Mouse (Mus musculus): ENCODE measurements at regions not wholly inside any gene's neighbourhood (a gene's known extent, or its start where the extent isn't known, plus 50 kb on each side); places are given as distances from the start of the nearest gene placed in this dataset.

DNA sequence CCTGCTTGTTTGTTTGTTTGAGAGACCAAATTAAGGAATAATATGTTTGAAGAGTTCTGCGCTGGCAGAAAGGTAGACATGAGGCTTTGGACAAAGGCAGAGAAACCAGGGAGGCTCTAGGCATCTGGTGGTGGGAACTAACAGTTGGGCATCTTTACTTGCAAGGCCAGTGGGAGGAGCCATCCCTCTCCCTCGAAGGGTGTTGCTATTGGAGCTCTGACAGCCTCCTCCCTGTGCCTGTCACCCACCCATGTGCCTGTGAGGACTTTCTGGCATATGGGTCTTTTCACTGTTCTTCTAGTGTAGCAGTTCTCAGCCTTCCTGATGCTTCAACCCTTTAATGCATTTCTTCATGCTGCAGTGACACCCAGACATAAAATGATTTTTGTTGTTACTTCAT, 206.7 kb upstream of the Prok2 start:
- DNase-seq: no peak

DNA sequence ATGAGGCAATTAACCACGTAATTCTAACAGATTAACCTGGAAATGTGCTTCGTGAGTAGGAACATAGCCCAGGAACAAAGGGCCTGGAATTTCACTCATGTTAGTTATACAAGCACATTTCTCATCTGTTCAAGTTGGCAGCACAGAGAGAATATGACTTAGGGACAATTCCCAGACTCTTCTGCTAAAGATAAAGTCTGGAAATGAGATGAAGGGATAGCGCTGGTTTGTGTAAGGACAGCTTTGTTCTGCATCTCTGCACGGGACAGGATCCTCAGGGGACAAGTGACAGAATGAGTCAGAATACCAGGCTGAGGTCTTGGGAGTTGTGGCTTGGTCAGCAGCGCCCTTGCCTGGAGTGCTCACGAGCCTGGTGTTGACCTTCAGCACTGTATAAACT, 206.2 kb upstream of the Prok2 start:
- DNase-seq: no peak

DNA sequence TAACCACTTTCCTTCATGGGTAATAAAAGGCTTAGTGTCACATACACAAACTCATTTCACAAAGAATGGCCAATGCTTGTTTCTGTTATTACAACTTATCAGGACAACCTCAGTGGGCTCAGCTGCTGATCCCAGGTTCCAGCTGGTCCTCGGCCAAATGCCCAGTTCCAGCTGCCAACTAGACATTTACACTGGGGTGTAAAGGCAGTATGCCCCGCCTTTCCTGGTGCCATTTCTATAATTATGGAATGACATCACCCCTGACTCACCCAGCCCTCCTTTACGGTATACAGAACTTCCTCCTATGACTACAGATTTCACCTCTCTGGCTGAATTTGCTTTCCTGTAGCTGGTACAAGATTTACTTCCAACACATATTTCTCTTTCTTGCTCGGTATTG, 205.4 kb upstream of the Prok2 start:
- DNase-seq: no peak

DNA sequence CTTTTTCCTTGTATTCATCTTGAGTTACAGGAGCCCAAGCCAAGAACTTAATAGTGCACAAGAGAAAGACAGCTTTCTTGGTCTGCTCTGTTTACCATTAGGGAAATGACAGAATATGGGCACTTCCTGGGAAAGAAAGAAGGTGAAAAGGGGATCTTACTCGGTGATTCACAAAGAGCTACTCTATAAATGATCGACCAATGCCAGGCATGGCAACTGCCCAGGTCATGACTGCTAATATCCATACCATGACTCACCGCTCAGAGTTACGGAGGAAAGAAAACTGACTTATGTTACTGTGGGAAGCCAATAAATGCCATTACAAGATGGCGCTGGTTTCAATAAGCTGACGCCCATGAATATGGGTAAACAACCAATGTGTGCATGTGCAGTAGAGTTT, 204.1 kb upstream of the Prok2 start:
- DNase-seq: no peak

DNA sequence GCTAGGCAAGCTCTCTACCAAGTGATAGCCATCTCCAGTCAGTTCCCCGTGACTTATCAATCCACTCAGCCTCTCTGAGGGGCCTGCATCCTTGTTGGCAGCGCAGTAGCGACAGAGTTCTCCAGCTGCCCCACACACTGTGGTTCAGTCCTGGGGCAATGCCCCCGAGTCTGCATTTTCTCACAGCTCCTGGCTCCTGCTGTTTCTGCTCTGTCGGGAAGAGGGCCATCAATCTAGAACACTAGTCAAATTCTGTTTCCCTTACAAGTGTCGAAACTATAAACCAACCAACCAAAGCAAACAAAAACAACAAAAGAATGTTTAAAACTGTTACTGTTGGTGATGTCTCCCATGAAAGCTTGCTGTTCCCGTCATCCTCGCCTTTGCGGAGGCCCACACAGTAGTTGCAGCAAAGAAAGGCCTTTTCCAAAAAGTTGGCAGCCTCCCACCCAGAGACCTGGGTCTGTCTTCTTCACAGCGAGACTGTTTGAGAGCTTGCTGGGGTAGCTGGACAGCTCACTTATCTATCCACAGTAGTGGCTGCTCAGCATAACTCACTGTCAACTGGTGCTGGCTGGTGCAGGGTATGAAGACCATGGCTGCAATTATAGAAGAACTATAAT, 201.9 kb upstream of the Prok2 start:
- no peak for DNase-seq

DNA sequence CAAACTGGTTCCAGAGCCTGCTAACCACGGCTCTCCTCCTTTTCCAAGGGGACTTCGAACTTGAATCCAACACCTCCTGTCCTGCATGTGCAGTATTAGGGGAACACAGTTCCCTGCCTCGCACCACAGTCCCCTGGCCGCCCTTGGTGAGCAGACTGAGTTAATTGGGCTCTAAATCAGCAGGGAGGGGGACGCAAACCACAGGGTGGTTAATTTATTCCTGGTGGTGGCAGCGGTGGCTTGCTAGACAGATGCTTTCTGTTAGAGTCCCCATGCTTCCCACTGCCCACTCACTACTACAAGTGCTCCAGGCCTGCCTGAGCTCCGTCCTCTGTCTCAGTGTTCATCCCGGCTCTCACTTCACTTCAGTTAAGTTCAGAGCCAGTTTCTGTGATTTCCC, 198.0 kb upstream of the Prok2 start:
- no peak for DNase-seq

DNA sequence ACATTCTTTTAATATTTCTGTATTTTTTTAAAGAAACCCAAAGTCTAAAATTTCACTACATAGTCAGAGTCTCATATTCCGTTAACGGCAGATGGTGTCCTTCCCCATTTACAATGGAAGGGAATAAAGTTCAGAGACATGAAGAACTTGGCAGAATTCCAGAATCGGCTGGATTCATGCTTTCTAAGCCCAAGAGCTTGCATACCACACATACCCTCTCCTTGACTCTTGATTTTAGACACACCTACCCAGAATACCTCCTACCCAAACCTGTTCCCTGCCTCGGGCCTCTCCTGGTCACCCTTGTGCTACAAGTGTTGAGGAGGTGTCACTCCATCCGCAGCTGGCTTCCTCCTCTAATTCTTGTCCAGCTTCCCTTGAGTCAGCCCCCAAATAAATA, 195.8 kb upstream of the Prok2 start:
- no peak for DNase-seq

DNA sequence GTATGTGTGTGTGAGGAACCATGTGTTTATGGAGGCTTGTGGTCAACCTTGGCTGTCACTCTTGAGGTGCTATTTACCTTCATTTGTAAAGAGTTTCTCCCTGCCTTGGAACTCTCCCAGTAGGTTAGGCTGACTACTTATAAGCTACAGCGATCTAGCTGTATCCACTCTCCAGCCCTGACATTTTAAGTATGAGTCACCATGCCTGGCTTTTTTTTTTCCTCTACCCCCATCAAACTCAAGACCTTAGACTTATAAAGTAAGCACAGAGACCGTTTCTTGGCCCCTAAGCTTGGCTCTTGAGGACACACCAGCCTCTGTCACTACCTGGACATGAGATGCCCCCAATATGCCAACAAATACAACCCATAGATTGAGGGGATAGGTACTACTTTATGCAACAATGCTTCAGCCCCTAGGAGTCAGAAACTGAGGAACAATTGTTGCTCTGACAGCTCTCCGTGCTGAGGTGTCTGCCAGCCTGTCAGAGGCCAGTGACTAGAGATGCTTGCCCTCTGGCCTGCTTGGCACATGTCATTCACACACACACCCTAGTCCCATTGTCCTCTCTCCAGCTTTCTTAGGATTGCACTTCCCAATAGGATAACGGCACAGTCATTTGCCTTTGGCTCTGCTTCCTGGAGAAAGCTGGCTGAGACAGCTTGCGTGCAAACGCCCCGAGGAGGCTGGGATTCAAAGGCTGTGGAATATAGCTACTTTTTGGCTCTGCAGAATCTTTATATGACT, 193.8 kb upstream of the Prok2 start:
- no peak for DNase-seq

DNA sequence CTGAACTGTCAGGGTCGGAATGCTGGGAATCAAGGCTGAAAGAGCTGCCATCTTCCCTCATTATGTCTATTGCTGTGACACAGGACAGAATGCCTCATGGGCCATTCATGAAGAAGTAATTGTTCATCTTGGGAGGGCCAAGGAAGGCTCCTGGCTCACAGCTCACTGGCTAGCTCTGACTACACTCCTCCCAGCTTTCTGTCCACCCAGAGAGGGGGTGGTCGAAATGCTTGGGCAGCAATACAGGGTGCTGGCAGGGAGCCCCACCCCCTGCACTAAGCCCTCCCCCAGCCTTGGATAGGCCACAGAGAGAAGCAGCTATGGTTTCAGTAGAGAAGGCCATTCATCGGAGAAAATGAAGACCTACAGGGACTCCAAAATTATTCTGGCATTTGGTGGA, 192.2 kb upstream of the Prok2 start:
- no peak for DNase-seq

DNA sequence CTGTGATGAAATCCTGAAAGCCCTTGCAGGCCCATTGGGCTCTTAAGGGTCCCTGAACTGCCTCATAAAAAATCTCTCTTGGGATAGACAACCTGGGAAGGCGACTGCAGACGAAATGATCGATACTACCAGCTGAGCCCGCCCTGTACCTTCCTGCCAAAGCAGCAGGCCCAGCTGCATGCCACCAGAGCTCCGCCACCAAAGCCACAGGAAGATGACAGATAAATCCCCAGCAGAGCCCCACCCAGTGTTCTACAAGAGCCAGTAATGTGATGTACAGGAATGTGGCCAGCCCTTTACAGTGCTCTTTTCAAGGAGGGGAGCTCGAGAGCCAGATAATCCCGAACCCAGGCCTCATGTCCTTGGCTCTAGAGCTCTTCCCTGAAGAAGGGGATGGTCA, 183.7 kb upstream of the Prok2 start:
- no peak for DNase-seq

DNA sequence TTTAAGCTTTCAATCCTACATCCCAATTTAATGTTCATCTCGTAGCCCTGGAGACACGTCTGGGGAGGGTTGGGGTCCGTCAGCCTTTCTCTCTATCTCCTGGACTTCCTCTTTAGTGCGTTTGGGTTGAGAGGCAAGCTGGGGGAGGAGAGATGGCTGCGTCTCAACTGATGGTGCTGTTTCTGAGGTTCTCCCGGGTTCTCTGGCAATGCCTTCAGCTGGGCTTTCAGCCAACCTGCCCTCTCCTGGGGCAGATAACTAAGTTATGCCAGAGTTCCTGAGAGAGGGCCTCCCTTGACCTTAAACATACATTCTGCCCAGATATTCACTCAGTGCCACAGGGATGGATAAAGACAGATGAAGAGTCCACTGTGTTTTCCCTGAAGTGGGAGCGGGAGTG, 183.3 kb upstream of the Prok2 start:
- DNase-seq: no peak

DNA sequence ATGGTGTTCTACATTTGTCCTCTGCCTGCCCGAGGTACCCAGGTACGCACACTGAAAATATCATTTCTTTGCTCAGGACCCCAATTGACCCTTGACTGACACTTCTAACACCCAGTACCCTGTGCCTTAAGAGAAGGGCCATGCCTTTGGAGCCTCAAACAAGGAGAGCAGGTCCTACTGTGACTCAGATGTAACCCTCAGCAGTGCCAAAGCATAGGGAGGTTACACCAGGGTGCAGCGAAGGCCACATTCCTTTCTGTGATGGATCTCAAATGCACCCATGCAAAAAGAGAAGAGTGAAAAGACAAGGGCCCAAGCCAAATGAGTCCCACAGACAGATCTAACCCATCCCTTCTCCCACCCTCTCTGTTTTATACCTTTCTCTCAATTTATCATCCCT, 181.9 kb upstream of the Prok2 start:
- DNase-seq: no peak

DNA sequence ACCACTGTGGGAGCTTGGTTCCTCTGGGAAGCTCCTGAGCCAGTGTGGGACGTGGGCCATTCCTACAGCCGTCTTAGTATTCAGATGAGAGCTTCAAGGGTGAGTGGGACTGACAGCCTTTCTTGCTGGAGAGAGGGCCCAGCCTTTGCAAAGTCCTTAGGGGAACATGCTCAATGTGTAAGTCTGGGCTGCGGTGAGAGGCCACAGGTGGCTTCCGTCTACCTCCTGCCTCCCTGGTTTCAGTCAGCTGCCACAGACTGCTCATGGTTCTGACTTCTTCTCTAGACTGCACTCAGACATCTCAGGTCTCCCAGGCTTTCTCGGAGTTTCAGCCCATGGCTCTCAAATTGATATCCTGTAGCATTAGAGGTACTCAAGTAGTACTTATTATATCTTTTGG, 179.0 kb upstream of the Prok2 start:
- no peak for DNase-seq

DNA sequence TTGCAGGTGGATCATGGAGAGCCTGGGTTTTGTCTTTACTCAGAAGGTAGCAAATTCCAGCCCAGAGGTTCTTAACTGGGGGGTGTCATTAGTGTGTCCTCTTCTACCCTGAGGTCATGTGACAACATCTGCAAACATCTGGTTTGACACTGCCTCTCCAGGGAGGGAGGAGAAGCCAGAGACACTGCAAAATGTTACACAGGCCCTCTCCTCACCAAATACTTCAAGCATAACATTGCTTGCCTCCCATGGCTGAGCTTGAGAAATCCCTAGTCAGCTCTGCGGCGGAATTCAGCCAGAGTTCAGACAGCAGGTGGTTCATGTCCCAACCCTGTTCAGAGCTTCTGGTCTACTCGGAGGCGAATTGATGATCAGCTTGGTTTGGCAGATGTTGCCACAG, 178.4 kb upstream of the Prok2 start:
- no peak for DNase-seq

DNA sequence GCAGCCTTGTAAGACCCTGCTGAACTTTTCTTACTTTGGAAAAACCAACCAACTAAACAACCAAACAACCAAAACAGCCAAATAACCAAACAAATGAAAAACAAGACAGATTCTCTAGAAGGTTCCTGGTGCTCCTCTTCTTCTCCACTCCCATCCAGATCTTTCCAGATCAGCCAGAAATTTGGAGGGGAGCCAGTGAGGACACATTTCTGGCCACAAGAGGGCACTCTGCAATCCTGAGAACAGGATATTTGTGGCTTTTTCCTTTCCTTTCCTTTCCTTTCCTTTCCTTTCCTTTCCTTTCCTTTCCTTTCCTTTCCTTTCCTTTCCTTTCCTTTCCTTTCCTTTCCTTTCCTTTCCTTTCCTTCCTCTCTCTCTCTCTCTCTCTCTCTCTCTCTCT, 177.9 kb upstream of the Prok2 start:
- DNase-seq: peak; percentile 77

DNA sequence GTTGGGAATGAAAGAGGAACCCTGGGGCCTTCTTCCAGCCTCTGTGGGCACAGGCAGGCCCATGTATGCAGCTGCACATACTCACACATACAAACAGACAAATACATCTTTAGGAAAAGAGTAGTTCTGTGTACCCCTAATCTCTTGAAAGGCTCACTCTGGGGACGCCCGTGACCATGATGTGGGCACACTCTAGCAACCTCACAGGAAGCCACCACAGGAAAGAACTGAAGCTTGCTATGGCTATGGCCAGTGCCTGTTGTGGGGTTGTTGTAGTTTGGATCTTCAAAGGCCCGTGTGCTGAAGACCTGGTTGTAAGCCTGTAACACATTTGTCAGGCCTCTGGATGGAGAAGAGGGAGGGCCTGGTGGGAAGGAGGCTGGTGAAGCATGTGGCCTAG, 175.4 kb upstream of the Prok2 start:
- DNase-seq: no peak

DNA sequence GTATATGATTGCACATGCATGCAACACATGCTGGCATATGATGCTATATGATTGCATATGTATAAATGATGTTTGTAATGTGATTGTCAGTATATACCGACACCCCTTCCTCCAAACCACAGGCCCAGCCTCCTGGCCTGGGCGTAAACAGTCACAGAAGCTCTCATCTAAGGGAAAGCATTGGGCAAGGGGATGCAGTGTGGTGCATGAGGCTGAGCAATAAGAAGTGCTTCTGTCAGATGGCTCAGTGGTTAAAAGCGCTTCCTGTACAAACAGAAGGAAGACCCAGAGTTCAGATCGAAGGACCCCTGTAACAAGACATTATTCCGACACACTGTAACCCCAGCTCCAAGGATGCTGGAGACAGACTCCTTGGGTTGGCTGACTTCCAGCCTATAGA, 175.0 kb upstream of the Prok2 start:
- DNase-seq: no peak

DNA sequence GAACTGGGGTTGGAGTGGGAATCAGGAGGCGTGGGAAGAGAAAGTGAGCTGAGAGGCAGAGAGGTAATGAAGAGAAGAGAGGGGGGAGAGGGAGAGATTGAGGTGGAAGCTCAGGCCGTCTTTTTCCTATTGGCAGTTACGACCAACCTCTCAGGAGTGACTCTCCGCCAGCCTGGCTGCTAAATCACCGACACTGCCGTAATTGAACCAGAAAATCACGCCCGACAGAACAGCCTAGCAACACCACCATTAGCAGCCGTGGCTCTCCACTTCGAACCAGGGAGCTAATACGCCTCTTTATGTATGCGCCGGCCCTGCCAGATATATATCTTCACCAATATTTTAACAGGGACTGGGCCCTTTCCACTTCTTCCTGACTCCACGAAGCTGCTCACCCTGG, 173.5 kb upstream of the Prok2 start:
- DNase-seq: no peak

DNA sequence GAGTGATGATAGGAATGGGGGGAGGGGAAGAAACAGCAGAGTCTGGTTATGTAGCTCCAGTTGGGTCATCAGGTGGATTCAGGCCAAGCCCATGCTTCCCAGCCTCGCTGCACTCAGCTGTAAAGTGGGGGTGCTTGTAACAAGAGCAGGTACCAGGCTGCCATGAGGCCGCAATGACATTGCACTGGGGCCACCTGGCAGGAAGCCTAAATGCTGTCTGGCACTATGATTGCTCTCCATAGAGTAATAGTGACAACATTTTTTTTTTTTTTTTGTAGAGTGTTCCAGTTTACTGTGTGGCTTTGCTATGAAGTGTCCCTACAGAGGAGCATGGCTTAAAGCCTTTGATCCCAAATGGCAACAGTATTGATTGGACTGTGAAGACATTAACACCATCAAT, 171.9 kb upstream of the Prok2 start:
- DNase-seq: no peak

DNA sequence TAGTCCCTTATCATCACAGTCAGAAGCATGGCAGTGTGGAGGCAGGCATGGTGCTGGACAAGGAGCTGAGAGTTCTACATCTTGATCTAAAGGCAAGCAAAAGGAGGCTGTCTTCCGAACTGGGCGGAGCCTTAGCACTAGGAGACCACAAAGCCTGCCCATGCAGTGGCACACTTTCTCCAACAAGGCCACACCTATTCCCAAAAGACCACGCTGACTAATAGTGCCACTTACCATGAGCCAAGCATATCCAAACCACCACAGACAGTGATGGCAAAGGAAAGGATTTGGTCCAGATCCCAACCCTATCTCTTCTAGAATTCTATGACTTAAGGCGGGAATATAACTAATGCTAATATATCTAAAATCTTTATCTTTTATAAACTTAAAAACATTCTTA, 169.4 kb upstream of the Prok2 start:
- DNase-seq: no peak

DNA sequence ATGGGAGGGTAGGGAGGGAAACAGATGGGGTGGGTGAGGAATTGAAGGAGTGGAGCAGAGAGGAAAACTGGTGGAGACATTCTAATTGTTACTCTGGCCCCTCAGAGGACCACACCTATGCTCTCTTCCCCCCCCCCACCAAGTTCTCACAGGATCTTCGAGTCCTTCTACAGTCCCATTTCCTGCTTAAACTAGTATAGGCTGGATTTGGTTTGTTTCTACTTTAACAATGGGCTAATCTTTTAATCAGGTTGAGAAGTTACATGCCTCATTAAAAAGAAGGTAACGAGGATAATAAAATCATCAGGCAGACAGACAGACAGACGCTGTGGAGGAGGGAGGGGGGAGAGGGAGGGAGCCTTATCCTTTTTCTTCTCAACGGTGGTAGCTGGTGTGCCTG, 167.7 kb upstream of the Prok2 start:
- no peak for DNase-seq

DNA sequence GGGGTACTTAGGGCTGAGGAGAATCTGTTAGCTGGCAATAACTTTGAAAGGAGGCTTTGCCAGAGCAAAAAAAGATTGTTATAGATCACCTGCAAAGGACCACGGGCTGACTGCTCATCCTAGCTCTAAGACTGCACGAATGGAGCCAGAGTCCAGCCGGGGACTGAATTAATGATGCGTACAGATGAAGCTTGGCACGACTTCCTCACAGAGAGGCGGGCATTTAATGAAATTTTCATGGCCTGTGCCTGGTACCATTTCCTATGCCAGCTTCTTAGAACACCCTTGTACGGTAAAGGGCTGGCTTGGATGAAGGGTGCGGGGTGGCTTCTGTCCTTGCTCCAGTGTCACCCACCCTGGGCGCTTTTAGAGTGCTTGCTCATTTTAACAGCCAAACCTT, 166.0 kb upstream of the Prok2 start:
- peak; percentile 13 for DNase-seq

DNA sequence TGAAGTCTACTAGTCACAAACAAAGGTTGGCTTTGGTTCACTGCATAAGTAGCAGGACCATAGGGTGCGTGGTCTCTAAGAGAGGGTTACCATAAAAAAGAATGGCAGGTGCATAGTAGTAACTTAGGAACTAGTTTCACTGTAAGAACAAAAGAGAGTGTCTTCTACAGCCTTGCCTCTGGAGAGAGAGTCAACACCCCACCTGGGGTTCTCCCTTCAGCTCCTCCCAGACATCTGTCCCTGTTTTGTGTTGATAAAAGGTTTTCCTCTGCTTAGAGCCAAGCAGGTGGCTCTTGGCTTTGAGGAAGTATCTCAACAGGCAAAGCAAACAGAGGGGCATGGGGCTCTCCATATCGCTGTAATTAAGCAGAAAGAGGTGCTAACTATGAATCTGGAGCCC, 165.6 kb upstream of the Prok2 start:
- no peak for DNase-seq

DNA sequence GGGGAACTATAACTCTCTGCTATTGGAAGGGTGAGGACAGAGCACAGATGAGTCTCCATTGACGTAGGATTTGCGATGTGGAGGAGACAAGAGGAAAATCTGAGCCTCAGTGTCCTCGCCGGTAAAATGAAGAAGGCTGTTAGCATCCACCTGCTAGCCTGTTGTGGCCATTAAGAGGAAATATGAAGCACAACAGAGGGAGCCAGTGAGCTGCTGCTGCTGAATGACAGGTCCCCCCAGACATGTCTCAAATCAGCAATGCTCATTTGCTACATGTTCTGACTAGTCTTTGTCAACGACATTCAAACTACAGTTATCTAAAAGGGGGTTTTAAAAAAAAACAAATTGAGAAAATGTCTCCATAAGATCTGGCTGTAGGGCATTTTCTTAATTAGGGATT, 164.6 kb upstream of the Prok2 start:
- DNase-seq: no peak

DNA sequence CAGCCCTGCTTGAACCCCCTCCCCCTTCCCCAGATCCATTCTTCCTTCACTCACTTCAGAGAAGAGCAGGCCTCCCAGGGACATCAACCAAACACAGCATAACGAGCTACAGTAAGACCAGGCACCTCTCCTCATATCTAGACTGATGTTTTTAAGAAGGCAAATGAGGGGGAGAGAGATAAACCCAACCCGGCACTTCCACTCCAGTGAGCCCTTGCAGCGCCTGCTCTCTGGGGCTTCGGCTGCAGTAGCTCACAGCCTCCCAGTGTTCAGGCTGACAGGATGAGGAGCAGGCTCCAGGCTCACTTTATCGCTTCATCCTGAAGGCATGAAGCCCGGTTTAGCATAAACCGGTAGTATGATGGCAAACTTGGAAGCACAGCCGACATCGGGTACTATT, 162.9 kb upstream of the Prok2 start:
- DNase-seq: no peak
